Mouse (Mus musculus) C2C12 (cell line): ENCODE measurements around the gene Chrne.

Source experiments
- CEBPB ChIP-seq: IDR thresholded peaks from one replicate; pipeline ENCODE4 v1.6.1; 2011; ENCODE audit warnings: low read depth, mild to moderate bottlenecking, control low read depth, moderate library complexity
- CTCF ChIP-seq: IDR thresholded peaks from one replicate; pipeline ENCODE4 v1.5.1; 2011; ENCODE audit not compliant: control insufficient read depth, insufficient read depth, insufficient read length

DNA sequence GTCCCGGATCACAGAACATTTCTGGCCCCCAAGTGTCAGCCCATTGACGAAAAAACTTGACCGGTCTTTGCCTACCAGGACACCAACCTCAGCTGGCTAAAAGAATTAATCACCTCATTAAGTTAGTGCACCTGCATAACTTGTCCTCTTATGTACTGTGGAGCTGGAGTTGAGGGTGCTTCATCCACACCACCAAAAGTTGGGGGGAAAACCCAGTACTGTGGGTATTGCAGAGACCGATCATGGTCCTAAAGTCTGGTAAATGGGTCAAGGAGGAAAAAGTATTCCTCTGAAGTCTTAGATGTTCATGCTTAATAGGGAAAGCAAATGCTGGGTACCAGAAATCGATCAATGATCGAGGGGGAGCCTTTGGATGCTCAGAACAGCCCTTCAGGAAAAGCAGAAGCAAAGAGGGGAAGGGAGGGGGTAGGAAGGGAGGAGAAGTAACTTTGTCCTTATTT, 33.9 kb upstream of the Chrne start:
- no peak for TF ChIP-seq CEBPB
- no peak for TF ChIP-seq CTCF
